Mouse (Mus musculus) cerebellum, adult 2 months (tissue): ENCODE measurements around the gene Snx33.

Experiments
- CTCF ChIP-seq: fragments of 200-500 bp; IDR thresholded peaks from 2 replicates; pipeline ENCODE4 v1.5.1; 2011; ENCODE audit warnings: low read depth, mild to moderate bottlenecking, control low read depth, low read length, moderate library complexity, borderline replicate concordance; ENCODE audit not compliant: insufficient read depth
- POLR2A ChIP-seq: fragments of 200-500 bp; IDR thresholded peaks from 2 replicates; pipeline ENCODE4 v1.6.1; 2011; ENCODE audit warnings: low read length, control low read depth, borderline replicate concordance; ENCODE audit not compliant: insufficient read depth

GRCm38 (mm10) chr9:56896779-56897178 is 31.4 kb downstream of the Snx33 start:
- TF ChIP-seq POLR2A (no peak), CTCF (no peak)
